Mouse (Mus musculus) lung, postnatal 0 days (tissue): ENCODE results near the gene Pkn1.

ENCODE experiments used
- CTCF ChIP-seq: IDR thresholded peaks from 2 replicates; pipeline ENCODE4 v1.5.1; 2016; ENCODE audit warnings: antibody characterized with exemption, mild to moderate bottlenecking
- EP300 ChIP-seq: IDR thresholded peaks from 2 replicates; pipeline ENCODE4 v1.6.1; 2016; ENCODE audit warnings: antibody characterized with exemption, mild to moderate bottlenecking, control low read depth

- TF ChIP-seq CTCF (peak; percentile 19; the same call in 1 of the 2 replicates), EP300 (no peak)
Measured at GRCm38 (mm10) chr8:83715031-83715690, 16.2 kb upstream of the Pkn1 start, which contains the start of gene Ddx39.
